Mouse (Mus musculus) CH12.LX (cell line): ENCODE data around the gene Abhd18. TPM values are rescaled to one million over a fixed set of nuclear protein-coding genes. Genes with fewer than 3 reads are reported as not detected.

Experiments
- DNase-seq: peaks from one replicate; pipeline ENCODE4 v3.0.0-alpha.2; 2013; ENCODE audit errors: extremely low read depth
- H3K27ac ChIP-seq: 2 replicates; pipeline ENCODE4 v1.5.1; 2012; ENCODE audit warnings: low read depth, mild to moderate bottlenecking, control low read depth, moderate library complexity; ENCODE audit not compliant: insufficient read depth
- H3K27me3 ChIP-seq: replicated peaks from 2 replicates; pipeline ENCODE3; 2012; ENCODE audit warnings: inconsistent platforms
- H3K36me3 ChIP-seq, 2 experiments: replicated peaks in 1 of 2; 2 replicates each; pipeline versions ENCODE3 to v1.6.1; 2012; ENCODE audit warnings: inconsistent platforms in 1 of 2, low read length in 1 of 2, mild to moderate bottlenecking in 1 of 2, mixed read lengths in 1 of 2, moderate library complexity in 1 of 2; ENCODE audit not compliant: control insufficient read depth in 1 of 2, insufficient read depth in 1 of 2
- H3K4me1 ChIP-seq, 2 experiments: 2 replicates each; pipeline ENCODE4 v1.6.1; 2012; ENCODE audit warnings: inconsistent platforms in 1 of 2, moderate library complexity in 1 of 2; ENCODE audit not compliant: insufficient read depth in 2 of 2, control insufficient read depth in 1 of 2
- H3K4me2 ChIP-seq: 2 replicates; pipeline ENCODE4 v1.6.1; 2012; ENCODE audit warnings: low read depth, mild to moderate bottlenecking, control low read depth; ENCODE audit not compliant: poor library complexity, insufficient read depth, severe bottlenecking
- H3K4me3 ChIP-seq, 3 experiments: fragments of 150-350 bp in 1 of 3; sonication (generic) in 1 of 3; replicated peaks in 1 of 3; 2 replicates each; pipeline versions ENCODE3 to v1.5.1; 2011 to 2012; ENCODE audit warnings: low read depth in 2 of 3, low read length in 2 of 3, mild to moderate bottlenecking in 2 of 3, moderate library complexity in 2 of 3, control low read depth in 1 of 3, improper control_type of control experiment in 1 of 3, inconsistent platforms in 1 of 3, mixed read lengths in 1 of 3; ENCODE audit not compliant: poor library complexity in 1 of 3
- H3K79me2 ChIP-seq: replicated peaks from 2 replicates; pipeline ENCODE4 v1.6.1; 2012; ENCODE audit warnings: mild to moderate bottlenecking, moderate library complexity; ENCODE audit not compliant: control insufficient read depth, poor library complexity, insufficient read depth, severe bottlenecking; ENCODE audit errors: extremely low read depth
- H3K9ac ChIP-seq: 2 replicates; pipeline ENCODE4 v1.6.1; 2012; ENCODE audit warnings: low read depth, mild to moderate bottlenecking, control low read depth, moderate library complexity; ENCODE audit not compliant: insufficient read depth
- H3K9me3 ChIP-seq: replicated peaks from 2 replicates; pipeline ENCODE3; 2012; ENCODE audit warnings: low read length, inconsistent platforms, mixed read lengths
- BHLHE40 ChIP-seq: IDR thresholded peaks from 2 replicates; pipeline ENCODE4 v1.6.1; 2011; ENCODE audit warnings: mild to moderate bottlenecking, low read depth, low read length, improper control_type of control experiment
- CHD1 ChIP-seq: IDR thresholded peaks from 2 replicates; pipeline ENCODE4 v1.6.1; 2012; ENCODE audit warnings: low read depth, low read length, improper control_type of control experiment, inconsistent platforms
- CTCF ChIP-seq, 2 experiments: IDR thresholded peaks in 1 of 2; conservative IDR thresholded peaks in 1 of 2; 2 replicates each; pipeline ENCODE4 v1.5.1; 2011 to 2012; ENCODE audit warnings: low read depth in 2 of 2, low read length in 2 of 2, improper control_type of control experiment in 1 of 2, inconsistent platforms in 1 of 2, mild to moderate bottlenecking in 1 of 2, moderate library complexity in 1 of 2
- ELF1 ChIP-seq: IDR thresholded peaks from 2 replicates; pipeline ENCODE4 v1.6.1; 2014; ENCODE audit warnings: low read depth, mild to moderate bottlenecking, inconsistent platforms, low read length, improper control_type of control experiment
- ETS1 ChIP-seq: conservative IDR thresholded peaks from 2 replicates; pipeline ENCODE4 v1.6.1; 2012; ENCODE audit warnings: low read depth, mild to moderate bottlenecking, inconsistent platforms, low read length, improper control_type of control experiment, moderate library complexity
- JUN ChIP-seq: IDR thresholded peaks from 2 replicates; pipeline ENCODE4 v1.6.1; 2011; ENCODE audit warnings: low read depth, mild to moderate bottlenecking, low read length, improper control_type of control experiment, moderate library complexity; ENCODE audit not compliant: insufficient read depth
- MAX ChIP-seq: IDR thresholded peaks from 2 replicates; pipeline ENCODE4 v1.6.1; 2011; ENCODE audit warnings: low read length, improper control_type of control experiment
- POLR2A ChIP-seq: IDR thresholded peaks from 2 replicates; pipeline ENCODE4 v1.6.1; 2011; ENCODE audit warnings: low read depth, mild to moderate bottlenecking, improper control_type of control experiment, low read length
- RAD21 ChIP-seq: IDR thresholded peaks from 2 replicates; pipeline ENCODE4 v1.6.1; 2011; ENCODE audit warnings: low read depth, mild to moderate bottlenecking, low read length, improper control_type of control experiment, moderate library complexity
- RCOR1 ChIP-seq: conservative IDR thresholded peaks from 2 replicates; pipeline ENCODE4 v1.6.1; 2012; ENCODE audit warnings: low read depth, mild to moderate bottlenecking, inconsistent platforms, low read length, improper control_type of control experiment
- ZC3H11A ChIP-seq: IDR thresholded peaks from 2 replicates; pipeline ENCODE4 v1.6.1; 2012; ENCODE audit warnings: low read depth, mild to moderate bottlenecking, inconsistent platforms, low read length, improper control_type of control experiment
- dilution Hi-C: fragments of 300-500 bp; cut with MboI; formaldehyde crosslinking; loops from 2 replicates; pipeline ENCODE4 v1.14.3; 2020; ENCODE audit warnings: low sequenced_read_pairs; ENCODE audit not compliant: extremely low pct_unique_long_range_greater_than_20kb, extremely low pct_ligation_motif_present
- in situ Hi-C: fragments of 300-500 bp; cut with MboI; formaldehyde crosslinking; loops from 3 replicates; pipeline ENCODE4 v1.14.3; 2019; ENCODE audit warnings: low sequenced_read_pairs, low pct_ligation_motif_present, low pct_unique_long_range_greater_than_20kb, mixed read lengths
- polyA plus RNA-seq: library from polyadenylated mRNA; unstranded; fragments of >175 nt; gene quantifications from 2 replicates; pipeline ENCODE4 v1.2.1, GENCODE M21; 2012; ENCODE audit warnings: low read depth; ENCODE audit not compliant: insufficient read length
- total RNA-seq, 2 experiments: library from RNA; depleted of rRNA; stranded (reverse); fragments of 300-350 nt in 1 of 2; fragments of >200 nt in 1 of 2; gene quantifications; 2 replicates each; pipeline ENCODE4 v1.2.3; 2012 to 2014

The Abhd18 gene
- total and polyA plus RNA-seq, 3 experiments = 3.7 to 13.4 (median 8.5) TPM

GRCm38 (mm10) chr3:40950601-40951201, 103.9 kb downstream of the Abhd18 start (continued):
- TF ChIP-seq RCOR1 (no peak), JUN (no peak), CTCF (conservative IDR thresholded peaks at IDR 0.05 in 1 of 2, IDR thresholded peaks at IDR 0.05 in 1 of 2; ENCODE audit: low read depth in 2 of 2, low read length in 2 of 2) (no peak), MAX (peak; percentile 70; the same call in 1 of the 2 replicates), POLR2A (peak; percentile 56), BHLHE40 (peak; percentile 92), ETS1 (peak; percentile 61), ELF1 (no peak), ZC3H11A (no peak)

GRCm38 (mm10) chr3:40951365-40951764, 104.6 kb downstream of the Abhd18 start:
- peak overlapping the region; percentile 47 for H3K9ac ChIP-seq

GRCm38 (mm10) chr3:40952606-40953005, 105.8 kb downstream of the Abhd18 start:
- H3K4me2 ChIP-seq = peak overlapping the region; percentile 39; the same call in 1 of the 2 replicates
- DNase-seq = no peak
- H3K9me3 ChIP-seq = no peaks in the 10 kb centered on the region
- H3K36me3 ChIP-seq = no peaks in the 10 kb centered on the region
- dilution Hi-C loops = no loop called here
- peaks cover 7% of the 10 kb centered on the region for H3K27me3 ChIP-seq
- peaks cover 0 to 5% of the 10 kb centered on the region in 2 experiments; a peak in 2 of 4 replicates for H3K4me1 ChIP-seq
- H3K4me3 ChIP-seq = no peak overlapping the region
- TF ChIP-seq ELF1 = no peak
- TF ChIP-seq RAD21 = peak; percentile 21
- peak in 1 of 2 experiments; percentile 11; a peak in 1 of 4 replicates for TF ChIP-seq CTCF (conservative IDR thresholded peaks at IDR 0.05 in 1 of 2, IDR thresholded peaks at IDR 0.05 in 1 of 2; ENCODE audit: low read depth in 2 of 2, low read length in 2 of 2)
- no peak for TF ChIP-seq BHLHE40
- TF ChIP-seq, all 38 proteins: peak for 2
- H3K79me2 ChIP-seq = peaks cover 2% of the 10 kb centered on the region; the same call in 1 of the 2 replicates
- no peak overlapping the region for H3K27ac ChIP-seq
- H3K9ac ChIP-seq = no peak overlapping the region
- in situ Hi-C loops = no loop called here

More at GRCm38 (mm10) chr3:40951365-40951764, 104.6 kb downstream of the Abhd18 start:
- H3K4me1 ChIP-seq = peaks cover 0 to 5% of the 10 kb centered on the region in 2 experiments; a peak in 2 of 4 replicates
- H3K9me3 ChIP-seq = no peaks in the 10 kb centered on the region
- no peak overlapping the region for H3K27ac ChIP-seq
- H3K36me3 ChIP-seq = no peaks in the 10 kb centered on the region
- DNase-seq = peak; percentile 39
- peak overlapping the region; percentile 78 to 88 (median 82) for H3K4me3 ChIP-seq
- peaks cover 7% of the 10 kb centered on the region for H3K27me3 ChIP-seq
- TF ChIP-seq RAD21 (peak; percentile 19), CTCF (conservative IDR thresholded peaks at IDR 0.05 in 1 of 2, IDR thresholded peaks at IDR 0.05 in 1 of 2; ENCODE audit: low read depth in 2 of 2, low read length in 2 of 2) (peak; percentile 13 to 56; a peak in 2 of 4 replicates), CHD1 (no peak)
- peaks cover 2% of the 10 kb centered on the region; the same call in 1 of the 2 replicates for H3K79me2 ChIP-seq
- in situ Hi-C loops (no loop called here), dilution Hi-C loops (no loop called here)
- peak overlapping the region; percentile 76 for H3K4me2 ChIP-seq
